Mouse (Mus musculus) ZHBTc4 (cell line): ENCODE measurements around the gene Slc16a11.
A peak's percentile ranks its signal among the peaks of the same experiment; 100 is the strongest.

Source experiments
- DNase-seq: peaks from one replicate; pipeline ENCODE4 v3.0.0-alpha.2; 2011; ENCODE audit warnings: low read depth, low spot score

Gene Slc16a11

GRCm38 (mm10) chr11:70251853-70252252, 39.3 kb downstream of the Slc16a11 start:
- no peak for DNase-seq

GRCm38 (mm10) chr11:70254337-70254736, 41.8 kb downstream of the Slc16a11 start:
- DNase-seq: peak; percentile 18

GRCm38 (mm10) chr11:70254931-70255531, 42.5 kb downstream of the Slc16a11 start, which contains the start of gene Alox12:
Alox12 (minus strand) TSS chr11:70255353.
- DNase-seq: peak; percentile 92

GRCm38 (mm10) chr11:70259035-70259434, 46.5 kb downstream of the Slc16a11 start:
- no peak for DNase-seq

GRCm38 (mm10) chr11:70265252-70265651, 52.7 kb downstream of the Slc16a11 start:
- DNase-seq: no peak

GRCm38 (mm10) chr11:70265819-70266218, 53.3 kb downstream of the Slc16a11 start:
- DNase-seq: no peak
